Mouse (Mus musculus) MEL (cell line): ENCODE measurements at regions not wholly inside any gene's neighbourhood (a gene's known extent, or its start where the extent isn't known, plus 50 kb on each side); places are given as distances from the start of the nearest gene placed in this dataset.
A peak's percentile ranks its signal among the peaks of the same experiment; 100 is the strongest.

Source experiments
- DNase-seq: peaks from one replicate; pipeline ENCODE4 v3.0.0; 2011; ENCODE audit warnings: low read depth, low spot score
- H3K27ac ChIP-seq: 2 replicates; pipeline ENCODE4 v1.5.1; 2012; ENCODE audit warnings: low read depth, mild to moderate bottlenecking, control low read depth, low read length, moderate library complexity; ENCODE audit not compliant: control insufficient read depth
- H3K27me3 ChIP-seq, 2 experiments: fragments of 150-350 bp in 1 of 2; sonication (generic) in 1 of 2; 2 replicates each; pipeline ENCODE4 v1.6.1; 2012; ENCODE audit warnings: low read length in 2 of 2, mild to moderate bottlenecking in 2 of 2, improper control_type of control experiment in 1 of 2, moderate library complexity in 1 of 2; ENCODE audit not compliant: insufficient read depth in 2 of 2, control insufficient read depth in 1 of 2
- H3K36me3 ChIP-seq, 2 experiments: 2 replicates each; pipeline ENCODE4 v1.6.1; 2012 to 2014; ENCODE audit warnings: low read length in 2 of 2, improper control_type of control experiment in 1 of 2, inconsistent platforms in 1 of 2, mild to moderate bottlenecking in 1 of 2; ENCODE audit not compliant: insufficient read depth in 2 of 2, control insufficient read depth in 1 of 2
- H3K4me1 ChIP-seq, 2 experiments: fragments of 150-350 bp in 1 of 2; sonication (generic) in 1 of 2; 2 replicates each; pipeline ENCODE4 v1.6.1; 2012; ENCODE audit warnings: low read length in 2 of 2, improper control_type of control experiment in 1 of 2, mild to moderate bottlenecking in 1 of 2; ENCODE audit not compliant: insufficient read depth in 2 of 2, control insufficient read depth in 1 of 2
- H3K4me3 ChIP-seq, 2 experiments: fragments of 150-350 bp in 1 of 2; sonication (generic) in 1 of 2; 2 replicates each; pipeline ENCODE4 v1.5.1; 2012; ENCODE audit warnings: low read depth in 2 of 2, low read length in 2 of 2, mild to moderate bottlenecking in 2 of 2, moderate library complexity in 2 of 2, control low read depth in 1 of 2, improper control_type of control experiment in 1 of 2; ENCODE audit not compliant: control insufficient read depth in 1 of 2, insufficient read depth in 1 of 2
- H3K79me2 ChIP-seq: 2 replicates; pipeline ENCODE4 v1.6.1; 2012; ENCODE audit warnings: mild to moderate bottlenecking, low read length, moderate library complexity; ENCODE audit not compliant: control insufficient read depth, poor library complexity, insufficient read depth
- H3K9ac ChIP-seq: 2 replicates; pipeline ENCODE4 v1.6.1; 2012; ENCODE audit warnings: low read depth, mild to moderate bottlenecking, control low read depth, low read length, moderate library complexity; ENCODE audit not compliant: control insufficient read depth, poor library complexity, severe bottlenecking
- H3K9me3 ChIP-seq: fragments of 150-350 bp; sonication (generic); replicated peaks from 2 replicates; pipeline ENCODE4 v1.6.1; 2012; ENCODE audit warnings: mild to moderate bottlenecking, low read length, improper control_type of control experiment, moderate library complexity; ENCODE audit not compliant: insufficient read depth
- CHD1 ChIP-seq: IDR thresholded peaks from 2 replicates; pipeline ENCODE4 v1.6.1; 2012; ENCODE audit warnings: low read depth, mild to moderate bottlenecking, inconsistent platforms, low read length, improper control_type of control experiment
- CHD2 ChIP-seq: IDR thresholded peaks from 2 replicates; pipeline ENCODE4 v1.6.1; 2011; ENCODE audit warnings: low read length, improper control_type of control experiment
- CTCF ChIP-seq, 3 experiments: IDR thresholded peaks in 2 of 3; conservative IDR thresholded peaks in 1 of 3; 2 replicates each; pipeline ENCODE4 v1.5.1; 2011 to 2012; ENCODE audit warnings: low read length in 3 of 3, low read depth in 2 of 3, mild to moderate bottlenecking in 2 of 3, improper control_type of control experiment in 1 of 3, inconsistent platforms in 1 of 3, mixed read lengths in 1 of 3, moderate library complexity in 1 of 3; ENCODE audit not compliant: control insufficient read depth in 1 of 3, insufficient read depth in 1 of 3, poor library complexity in 1 of 3, severe bottlenecking in 1 of 3
- EP300 ChIP-seq, 2 experiments: IDR thresholded peaks; 2 replicates each; pipeline ENCODE4 v1.6.1; 2011; ENCODE audit warnings: improper control_type of control experiment in 2 of 2, low read length in 2 of 2, low read depth in 1 of 2, mild to moderate bottlenecking in 1 of 2
- ETS1 ChIP-seq: IDR thresholded peaks from 2 replicates; pipeline ENCODE4 v1.6.1; 2012; ENCODE audit warnings: low read depth, mild to moderate bottlenecking, inconsistent platforms, low read length, improper control_type of control experiment, moderate library complexity
- GABPA ChIP-seq: IDR thresholded peaks from 2 replicates; pipeline ENCODE4 v1.6.1; 2012; ENCODE audit warnings: low read depth, mild to moderate bottlenecking, inconsistent platforms, low read length, improper control_type of control experiment, moderate library complexity
- HCFC1 ChIP-seq: IDR thresholded peaks from 2 replicates; pipeline ENCODE4 v1.6.1; 2012; ENCODE audit warnings: low read depth, mild to moderate bottlenecking, inconsistent platforms, low read length, improper control_type of control experiment, moderate library complexity
- JUND ChIP-seq: IDR thresholded peaks from 2 replicates; pipeline ENCODE4 v1.6.1; 2011; ENCODE audit warnings: low read depth, mild to moderate bottlenecking, improper control_type of control experiment, low read length
- KAT2A ChIP-seq: conservative IDR thresholded peaks from 2 replicates; pipeline ENCODE4 v1.6.1; 2012; ENCODE audit warnings: low read depth, low read length, improper control_type of control experiment, inconsistent platforms
- MAX ChIP-seq: IDR thresholded peaks from 2 replicates; pipeline ENCODE4 v1.6.1; 2011; ENCODE audit warnings: low read length, improper control_type of control experiment
- MAZ ChIP-seq: IDR thresholded peaks from 2 replicates; pipeline ENCODE4 v1.6.1; 2012; ENCODE audit warnings: low read depth, mild to moderate bottlenecking, inconsistent platforms, low read length, improper control_type of control experiment
- MXI1 ChIP-seq: IDR thresholded peaks from 2 replicates; pipeline ENCODE4 v1.6.1; 2011; ENCODE audit warnings: mild to moderate bottlenecking, low read depth, low read length, improper control_type of control experiment
- MYB ChIP-seq: IDR thresholded peaks from 2 replicates; pipeline ENCODE4 v1.6.1; 2011; ENCODE audit warnings: mild to moderate bottlenecking, low read depth, low read length, improper control_type of control experiment
- MYC ChIP-seq: IDR thresholded peaks from 2 replicates; pipeline ENCODE4 v1.6.1; 2011; ENCODE audit warnings: low read depth, mild to moderate bottlenecking, low read length, improper control_type of control experiment, moderate library complexity
- NRF1 ChIP-seq: IDR thresholded peaks from 2 replicates; pipeline ENCODE4 v1.6.1; 2014; ENCODE audit warnings: low read depth, mild to moderate bottlenecking, inconsistent platforms, low read length, improper control_type of control experiment, moderate library complexity; ENCODE audit not compliant: poor library complexity, insufficient read depth, severe bottlenecking
- POLR2A ChIP-seq, 2 experiments: IDR thresholded peaks; 2 replicates each; pipeline ENCODE4 v1.6.1; 2011 to 2012; ENCODE audit warnings: low read length in 2 of 2, mild to moderate bottlenecking in 2 of 2, control low read depth in 1 of 2, improper control_type of control experiment in 1 of 2, low read depth in 1 of 2, moderate library complexity in 1 of 2; ENCODE audit not compliant: control insufficient read depth in 1 of 2, insufficient read depth in 1 of 2, poor library complexity in 1 of 2
- POLR2AphosphoS2 ChIP-seq: IDR thresholded peaks from 2 replicates; pipeline ENCODE4 v1.6.1; 2011; ENCODE audit warnings: low read length, improper control_type of control experiment
- POLR2AphosphoS5 ChIP-seq: IDR thresholded peaks from 2 replicates; pipeline ENCODE4 v1.6.1; 2012; ENCODE audit warnings: low read depth, borderline replicate concordance, mild to moderate bottlenecking, inconsistent platforms, low read length, moderate library complexity, mixed read lengths
- RAD21 ChIP-seq: IDR thresholded peaks from 2 replicates; pipeline ENCODE4 v1.6.1; 2011; ENCODE audit warnings: mild to moderate bottlenecking, low read depth, low read length, improper control_type of control experiment
- RCOR1 ChIP-seq: IDR thresholded peaks from 2 replicates; pipeline ENCODE4 v1.6.1; 2012; ENCODE audit warnings: low read depth, mild to moderate bottlenecking, inconsistent platforms, low read length, improper control_type of control experiment
- SIN3A ChIP-seq: IDR thresholded peaks from 2 replicates; pipeline ENCODE4 v1.6.1; 2012; ENCODE audit warnings: low read length, improper control_type of control experiment, inconsistent platforms
- TAL1 ChIP-seq: IDR thresholded peaks from 2 replicates; pipeline ENCODE4 v1.6.1; 2012; ENCODE audit warnings: mild to moderate bottlenecking, inconsistent platforms, low read length, moderate library complexity, mixed read lengths
- TCF12 ChIP-seq: IDR thresholded peaks from 2 replicates; pipeline ENCODE4 v1.6.1; 2014; ENCODE audit warnings: low read depth, mild to moderate bottlenecking, inconsistent platforms, low read length, improper control_type of control experiment, moderate library complexity
- UBTF ChIP-seq: IDR thresholded peaks from 2 replicates; pipeline ENCODE4 v1.6.1; 2012; ENCODE audit warnings: low read depth, mild to moderate bottlenecking, inconsistent platforms, low read length, improper control_type of control experiment, moderate library complexity, borderline replicate concordance; ENCODE audit not compliant: insufficient read depth
- USF2 ChIP-seq, 2 experiments: IDR thresholded peaks; 2 replicates each; pipeline ENCODE4 v1.6.1; 2011 to 2012; ENCODE audit warnings: improper control_type of control experiment in 2 of 2, low read length in 2 of 2, borderline replicate concordance in 1 of 2, inconsistent platforms in 1 of 2, low read depth in 1 of 2, mild to moderate bottlenecking in 1 of 2; ENCODE audit not compliant: insufficient read depth in 1 of 2
- ZC3H11A ChIP-seq: IDR thresholded peaks from 2 replicates; pipeline ENCODE4 v1.6.1; 2012; ENCODE audit warnings: low read depth, mild to moderate bottlenecking, inconsistent platforms, low read length, improper control_type of control experiment
- ZKSCAN1 ChIP-seq: IDR thresholded peaks from 2 replicates; pipeline ENCODE4 v1.6.1; 2012; ENCODE audit warnings: low read depth, mild to moderate bottlenecking, inconsistent platforms, low read length, improper control_type of control experiment, moderate library complexity
- ZNF384 ChIP-seq: IDR thresholded peaks from 2 replicates; pipeline ENCODE4 v1.6.1; 2012; ENCODE audit warnings: low read depth, mild to moderate bottlenecking, inconsistent platforms, low read length, improper control_type of control experiment

DNA sequence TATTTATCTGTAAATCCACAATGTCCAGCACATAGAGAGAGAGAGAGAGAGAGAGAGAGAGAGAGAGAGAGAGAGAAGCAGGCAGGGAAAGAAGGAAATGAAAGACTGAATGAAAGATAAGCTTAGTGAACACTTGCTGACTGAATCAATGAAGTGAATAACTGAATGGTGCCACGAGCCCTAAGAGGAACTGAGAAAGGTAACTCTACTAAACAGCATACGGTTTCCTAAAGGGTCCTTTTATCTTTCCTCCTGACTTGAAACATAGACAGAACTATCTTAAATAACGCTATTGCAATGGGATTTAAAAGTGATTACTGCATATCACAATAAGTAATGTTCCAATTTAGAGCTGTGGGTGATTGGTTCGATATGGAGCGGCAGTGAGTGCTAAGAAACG is 121.0 kb downstream of the Rbm26 start:
- TF ChIP-seq TAL1 (no peak), ETS1 (no peak), MYC (no peak), TCF12 (no peak), SIN3A (no peak), JUND (no peak), MXI1 (no peak), ZC3H11A (no peak), CHD2 (no peak), HCFC1 (no peak), RCOR1 (no peak), POLR2A (IDR thresholded peaks at IDR 0.05; ENCODE audit: control insufficient read depth in 1 of 2, insufficient read depth in 1 of 2, low read depth in 1 of 2, low read length in 2 of 2, poor library complexity in 1 of 2) (no peak), EP300 (IDR thresholded peaks at IDR 0.05; ENCODE audit: low read depth in 1 of 2, low read length in 2 of 2) (no peak), CTCF (IDR thresholded peaks at IDR 0.05 in 2 of 3, conservative IDR thresholded peaks at IDR 0.05 in 1 of 3; ENCODE audit: control insufficient read depth in 1 of 3, insufficient read depth in 1 of 3, low read depth in 2 of 3, low read length in 3 of 3, poor library complexity in 1 of 3, severe bottlenecking in 1 of 3) (no peak)
- no peaks in the 10 kb centered on the region for H3K27me3 ChIP-seq
- H3K9ac ChIP-seq: no peak overlapping the region
- H3K36me3 ChIP-seq: no peaks in the 10 kb centered on the region
- H3K27ac ChIP-seq: no peak overlapping the region
- peak; percentile 8 for DNase-seq
- no peaks in the 10 kb centered on the region for H3K4me1 ChIP-seq
- no peak overlapping the region for H3K4me3 ChIP-seq
- H3K79me2 ChIP-seq: no peaks in the 10 kb centered on the region
- H3K9me3 ChIP-seq: no peaks in the 10 kb centered on the region

DNA sequence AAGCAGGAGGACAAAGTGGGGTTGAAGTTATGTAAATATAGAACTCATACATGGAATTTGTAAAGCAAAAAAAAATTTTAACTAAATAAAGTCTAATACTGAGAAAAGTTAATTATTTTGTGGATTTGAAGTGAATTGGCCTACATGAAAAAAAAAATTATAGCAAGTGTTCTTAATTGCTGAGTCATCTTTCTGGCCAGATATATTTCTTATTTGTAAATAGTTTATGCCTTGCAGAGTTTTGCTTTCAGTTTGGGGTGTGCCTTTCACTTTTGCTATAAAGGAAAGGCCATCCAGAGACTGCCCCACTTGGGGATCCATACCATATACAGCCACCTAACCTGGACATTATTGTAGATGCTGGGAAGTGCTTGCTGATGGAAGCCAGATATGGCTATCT is 138.3 kb downstream of the Rbm26 start:
- H3K27me3 ChIP-seq: no peaks in the 10 kb centered on the region; a peak in 2 of 4 replicates
- H3K4me1 ChIP-seq: no peaks in the 10 kb centered on the region
- H3K4me3 ChIP-seq: no peak overlapping the region
- TF ChIP-seq GABPA (no peak), POLR2A (IDR thresholded peaks at IDR 0.05; ENCODE audit: control insufficient read depth in 1 of 2, insufficient read depth in 1 of 2, low read depth in 1 of 2, low read length in 2 of 2, poor library complexity in 1 of 2) (no peak), USF2 (IDR thresholded peaks at IDR 0.05; ENCODE audit: borderline replicate concordance in 1 of 2, insufficient read depth in 1 of 2, low read depth in 1 of 2, low read length in 2 of 2) (no peak), KAT2A (no peak), TCF12 (no peak), ZNF384 (no peak), TAL1 (no peak), UBTF (no peak), CHD1 (no peak), EP300 (IDR thresholded peaks at IDR 0.05; ENCODE audit: low read depth in 1 of 2, low read length in 2 of 2) (no peak), MAX (no peak), POLR2AphosphoS2 (no peak), POLR2AphosphoS5 (no peak), MYB (no peak), MYC (no peak), NRF1 (no peak), ZC3H11A (no peak), ZKSCAN1 (no peak), RAD21 (no peak), MAZ (no peak)
- H3K36me3 ChIP-seq: no peaks in the 10 kb centered on the region
- DNase-seq: no peak
- H3K27ac ChIP-seq: no peak overlapping the region
- H3K79me2 ChIP-seq: no peaks in the 10 kb centered on the region
- H3K9ac ChIP-seq: no peak overlapping the region
- no peaks in the 10 kb centered on the region for H3K9me3 ChIP-seq
